Mouse (Mus musculus) liver, adult 2 months (tissue): ENCODE measurements around the gene Nfkbie.

ENCODE experiments used
- CTCF ChIP-seq: fragments of 200-500 bp; IDR thresholded peaks from 2 replicates; pipeline ENCODE4 v1.5.1; 2011; ENCODE audit warnings: low read depth, low read length, control low read depth
- POLR2A ChIP-seq: fragments of 200-500 bp; IDR thresholded peaks from 2 replicates; pipeline ENCODE4 v1.6.1; 2011; ENCODE audit warnings: low read length, control low read depth; ENCODE audit not compliant: insufficient read depth; ENCODE audit errors: extremely low read depth

DNA sequence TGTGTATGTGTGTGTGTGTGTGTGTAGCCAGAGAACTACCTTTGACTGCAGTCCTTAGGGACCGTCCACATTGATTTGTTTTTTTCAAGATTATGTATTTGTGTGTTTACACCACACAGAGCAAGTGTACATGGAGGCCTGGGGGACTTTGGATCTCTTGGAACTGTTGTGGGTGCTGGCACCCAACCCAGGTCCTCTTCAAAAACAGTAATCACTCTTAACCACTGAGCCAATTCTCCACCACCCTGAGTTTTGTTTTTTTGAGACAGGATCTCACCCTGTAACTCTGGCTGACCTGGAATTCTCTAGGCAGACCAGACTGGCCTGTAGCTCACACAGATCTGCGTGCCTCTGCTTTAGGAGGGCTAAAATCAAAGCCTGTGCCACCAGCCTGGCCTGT lies 42.9 kb downstream of the Nfkbie start:
- TF ChIP-seq CTCF = no peak
- TF ChIP-seq POLR2A = no peak
